ENCODE assay signal across 8 mouse cellular contexts in the genomic region with DNA sequence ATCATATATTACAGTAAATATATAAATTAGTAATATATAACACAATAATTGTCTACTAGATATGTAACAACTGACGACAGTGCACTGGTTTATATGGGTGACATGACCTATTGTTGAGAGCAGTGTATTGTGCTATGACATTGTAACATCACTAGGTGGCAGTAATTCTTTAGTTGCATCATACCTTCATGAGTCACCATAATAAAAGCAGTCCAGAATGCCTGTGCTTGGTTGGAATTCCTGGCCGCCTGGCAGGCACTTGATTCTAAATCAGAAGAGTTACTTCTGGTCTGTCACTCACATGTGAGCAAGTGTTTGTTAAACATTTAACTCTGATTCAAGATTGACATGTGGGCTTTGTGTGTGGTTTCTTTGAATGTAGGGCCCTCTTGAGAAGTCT. TPM values are rescaled to one million over a fixed set of nuclear protein-coding genes. Genes with fewer than 3 reads are reported as not detected.
DNase-seq lines count a peak whose midpoint lies in the region; ATAC-seq and TF ChIP-seq lines count a peak whose summit lies in the region.

No protein-coding gene starts in this region.

- no peak overlapping the region for H3K4me2 ChIP-seq in liver, postnatal 0 days (ENCODE audit: low read depth, low read length)
- no peak overlapping the region for H3K4me2 ChIP-seq in liver, embryonic 12.5 days
- no peak overlapping the region for H3K4me2 ChIP-seq in forebrain, embryonic 13.5 days
- H3K4me2 ChIP-seq in kidney, embryonic 16.5 days (replicated peaks; ENCODE audit: low read depth, low read length): no peak overlapping the region

- no peak overlapping the region for H3K9ac ChIP-seq in liver, postnatal 0 days (replicated peaks)
- no peak overlapping the region for H3K9ac ChIP-seq in liver, embryonic 12.5 days
- no peak overlapping the region for H3K9ac ChIP-seq in forebrain, embryonic 13.5 days
- no peak overlapping the region for H3K9ac ChIP-seq in kidney, embryonic 16.5 days (replicated peaks; ENCODE audit: low read length)

- H3K27ac ChIP-seq in liver, postnatal 0 days (ENCODE audit: low read depth): no peak overlapping the region
- no peak overlapping the region for H3K27ac ChIP-seq in liver, embryonic 12.5 days
- no peak overlapping the region for H3K27ac ChIP-seq in forebrain, embryonic 13.5 days
- no peak overlapping the region for H3K27ac ChIP-seq in kidney, embryonic 16.5 days (ENCODE audit: low read length)

- no peak for DNase-seq in liver, postnatal 0 days
- peak; percentile 41 to 48 for DNase-seq in adrenal gland, postnatal 36 days
- DNase-seq in lung, postnatal 4 days: peak; percentile 10 to 39
- DNase-seq in ovary, adult 18-20 months (ENCODE audit: low spot score): no peak
- no peak for DNase-seq in urinary bladder, postnatal 36 days (ENCODE audit: low spot score in 2 of 2)

- H3K36me3 ChIP-seq in liver, postnatal 0 days (replicated peaks; ENCODE audit: insufficient read depth, low read length): no peaks in the 10 kb centered on the region
- no peaks in the 10 kb centered on the region for H3K36me3 ChIP-seq in liver, embryonic 12.5 days
- no peaks in the 10 kb centered on the region for H3K36me3 ChIP-seq in forebrain, embryonic 13.5 days (ENCODE audit: poor library complexity, severe bottlenecking)
- H3K36me3 ChIP-seq in kidney, embryonic 16.5 days (ENCODE audit: insufficient read depth, low read length): no peaks in the 10 kb centered on the region

- H3K4me3 ChIP-seq in liver, postnatal 0 days (ENCODE audit: low read depth, low read length): no peak overlapping the region
- H3K4me3 ChIP-seq in liver, embryonic 12.5 days: no peak overlapping the region
- H3K4me3 ChIP-seq in forebrain, embryonic 13.5 days: no peak overlapping the region
- H3K4me3 ChIP-seq in kidney, embryonic 16.5 days (ENCODE audit: low read length): no peak overlapping the region

- peak; percentile 56 for TF ChIP-seq CTCF in liver, postnatal 0 days (IDR thresholded peaks at IDR 0.05; ENCODE audit: low read depth)

- no peaks in the 10 kb centered on the region for H3K4me1 ChIP-seq in liver, postnatal 0 days (ENCODE audit: insufficient read depth)
- no peaks in the 10 kb centered on the region for H3K4me1 ChIP-seq in liver, embryonic 12.5 days
- H3K4me1 ChIP-seq in forebrain, embryonic 13.5 days: no peaks in the 10 kb centered on the region
- no peaks in the 10 kb centered on the region for H3K4me1 ChIP-seq in kidney, embryonic 16.5 days (ENCODE audit: insufficient read depth, low read length)

- H3K9me3 ChIP-seq in liver, postnatal 0 days (ENCODE audit: low read length): no peaks in the 10 kb centered on the region
- no peaks in the 10 kb centered on the region for H3K9me3 ChIP-seq in liver, embryonic 12.5 days (replicated peaks)
- no peaks in the 10 kb centered on the region for H3K9me3 ChIP-seq in forebrain, embryonic 13.5 days (replicated peaks)
- no peaks in the 10 kb centered on the region for H3K9me3 ChIP-seq in kidney, embryonic 16.5 days (ENCODE audit: low read length)

- H3K27me3 ChIP-seq in liver, postnatal 0 days (ENCODE audit: insufficient read depth, low read length): no peaks in the 10 kb centered on the region
- no peaks in the 10 kb centered on the region for H3K27me3 ChIP-seq in liver, embryonic 12.5 days (replicated peaks)
- no peaks in the 10 kb centered on the region for H3K27me3 ChIP-seq in forebrain, embryonic 13.5 days
- no peaks in the 10 kb centered on the region for H3K27me3 ChIP-seq in kidney, embryonic 16.5 days (ENCODE audit: insufficient read depth, low read length)

- no peak for TF ChIP-seq EP300 in liver, postnatal 0 days (IDR thresholded peaks at IDR 0.05; ENCODE audit: low read depth)

- 35% methylated on average over 2 of the region's 2 CpGs for WGBS in liver, postnatal 0 days (ENCODE audit: insufficient replicate concordance)
- 33% methylated on average over 2 of the region's 2 CpGs for WGBS in liver, embryonic 12.5 days (ENCODE audit: insufficient replicate concordance)
- whole genome bisulfite sequencing in forebrain, embryonic 13.5 days: 25% methylated on average over 2 of the region's 2 CpGs
- WGBS in kidney, embryonic 16.5 days: 29% methylated on average over 2 of the region's 2 CpGs

- no peak for ATAC-seq in liver, postnatal 0 days
- no peak for ATAC-seq in liver, embryonic 12.5 days
- peak; percentile 29; the same call in 1 of the 2 replicates for ATAC-seq in forebrain, embryonic 13.5 days
- ATAC-seq in kidney, embryonic 16.5 days (ENCODE audit: low FRiP score, low TSS enrichment): peak; percentile 28; the same call in 1 of the 2 replicates

RNA-seq across cellular contexts. Expression of gene Crbn, which starts 5.0 kb away (rescaled TPM):
- polyA plus RNA-seq in liver, postnatal 0 days (2015; fragmentation: Nextera tagmentation; extraction: Ambion mirVana): 19.1 and 19.6 TPM in 2 replicates
- 22.9 and 23.5 TPM in 2 replicates for polyA plus RNA-seq in liver, embryonic 12.5 days (2016; fragmentation: Nextera tagmentation; extraction: Ambion mirVana)
- 10 to 100 TPM; 59.8 to 76.6 TPM for total RNA-seq in adrenal gland, postnatal 36 days (2021)
- polyA plus RNA-seq in forebrain, embryonic 13.5 days (2015; fragmentation: Nextera tagmentation; extraction: Ambion mirVana): 50.1 and 56.5 TPM in 2 replicates
- polyA plus RNA-seq in kidney, embryonic 16.5 days (2015; fragmentation: Nextera tagmentation; extraction: Ambion mirVana): 52.2 and 53.8 TPM in 2 replicates

RNA-seq across cellular contexts. Expression of gene Trnt1, which starts 36.0 kb away (rescaled TPM):
- 21.5 and 25.8 TPM in 2 replicates for polyA plus RNA-seq in liver, postnatal 0 days (2015; fragmentation: Nextera tagmentation; extraction: Ambion mirVana)
- polyA plus RNA-seq in liver, embryonic 12.5 days (2016; fragmentation: Nextera tagmentation; extraction: Ambion mirVana): 57.4 and 59.2 TPM in 2 replicates
- 10 to 100 TPM; 59.8 to 63.1 TPM for total RNA-seq in adrenal gland, postnatal 36 days (2021)
- 70.1 and 73.2 TPM in 2 replicates for polyA plus RNA-seq in forebrain, embryonic 13.5 days (2015; fragmentation: Nextera tagmentation; extraction: Ambion mirVana)
- polyA plus RNA-seq in kidney, embryonic 16.5 days (2015; fragmentation: Nextera tagmentation; extraction: Ambion mirVana): 60.0 and 63.5 TPM in 2 replicates

RNA-seq across cellular contexts. Expression of gene Il5ra, which starts 56.1 kb away (rescaled TPM):
- polyA plus RNA-seq in liver, postnatal 0 days (2015; fragmentation: Nextera tagmentation; extraction: Ambion mirVana): 0.09 and 0.12 TPM in 2 replicates
- polyA plus RNA-seq in liver, embryonic 12.5 days (2016; fragmentation: Nextera tagmentation; extraction: Ambion mirVana): 0.20 and 0.25 TPM in 2 replicates
- total RNA-seq in adrenal gland, postnatal 36 days (2021): not detected
- polyA plus RNA-seq in forebrain, embryonic 13.5 days (2015; fragmentation: Nextera tagmentation; extraction: Ambion mirVana): not detected in 2 replicates
- polyA plus RNA-seq in kidney, embryonic 16.5 days (2015; fragmentation: Nextera tagmentation; extraction: Ambion mirVana): 0.30 and 0.60 TPM in 2 replicates

Comparison
In these comparisons a context has a peak if more than half of its experiments do, and no peak if none do; other contexts are left out.
1. ATAC-seq: peak in forebrain, embryonic 13.5 days (single experiment) and kidney, embryonic 16.5 days (single experiment); none in liver, postnatal 0 days (single experiment) and liver, embryonic 12.5 days (single experiment).
2. DNase-seq: peak in adrenal gland, postnatal 36 days (2 of 2) and lung, postnatal 4 days (2 of 2); none in liver, postnatal 0 days (single experiment), ovary, adult 18-20 months (single experiment) and urinary bladder, postnatal 36 days (0 of 2).